Mouse (Mus musculus): ENCODE measurements at regions not wholly inside any gene's neighbourhood (a gene's known extent, or its start where the extent isn't known, plus 50 kb on each side); places are given as distances from the start of the nearest gene placed in this dataset.

DNA sequence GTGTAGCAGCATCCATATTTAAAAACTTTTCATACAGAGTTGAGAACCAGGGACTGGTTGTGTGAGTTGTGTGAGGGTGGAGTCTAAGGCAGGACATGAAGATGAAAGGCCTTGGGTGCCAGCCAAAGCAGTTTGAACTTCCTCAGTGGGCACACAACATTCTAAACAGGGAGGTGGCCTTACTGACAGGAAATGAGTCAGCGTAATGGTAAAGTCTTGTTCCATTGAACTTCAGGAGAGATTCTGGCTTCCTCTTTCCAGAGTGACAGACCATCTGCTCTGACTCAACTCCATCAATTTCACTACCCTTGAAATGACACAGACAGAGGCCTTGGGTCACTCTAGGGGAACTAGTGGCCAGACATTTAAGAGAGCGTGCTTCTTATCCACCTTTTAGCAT, 417.2 kb upstream of the Zfp462 start:
- TF ChIP-seq POLR2A (IDR thresholded peaks at IDR 0.05; ENCODE audit: low read depth, low read length) (no peak), CTCF (conservative IDR thresholded peaks at IDR 0.05; ENCODE audit: insufficient read depth, insufficient read length, low read depth, low read length) (no peak)

Measured in kidney, adult 2 months (tissue).